Mouse (Mus musculus) hindbrain, postnatal 0 days (tissue): ENCODE data around the gene Vrk3. TPM values are rescaled to one million over a fixed set of nuclear protein-coding genes. Genes with fewer than 3 reads are reported as not detected.

Experiments
- ATAC-seq: fragments of 200-750 bp; cut with Nextera tagmentation; 2 replicates; pipeline ENCODE4 v1.8.0; 2017; ENCODE audit warnings: mild to moderate bottlenecking, moderate TSS enrichment, moderate library complexity
- DNase-seq: peaks from one replicate; pipeline ENCODE4 v3.0.0-alpha.2; 2015; ENCODE audit warnings: low spot score
- H3K27ac ChIP-seq: fragments of 300-500 bp; sonication (generic); 2 replicates; pipeline ENCODE4 v1.5.1; 2014; ENCODE audit warnings: mild to moderate bottlenecking
- H3K27me3 ChIP-seq: fragments of 300-500 bp; sonication (generic); 2 replicates; pipeline ENCODE4 v1.6.1; 2014; ENCODE audit warnings: low read length, mixed read lengths; ENCODE audit not compliant: insufficient read depth
- H3K36me3 ChIP-seq: fragments of 300-500 bp; sonication (generic); 2 replicates; pipeline ENCODE4 v1.6.1; 2014; ENCODE audit warnings: low read length, mixed read lengths; ENCODE audit not compliant: insufficient read depth
- H3K4me1 ChIP-seq: fragments of 300-500 bp; sonication (generic); 2 replicates; pipeline ENCODE4 v1.6.1; 2014; ENCODE audit warnings: antibody characterized with exemption, low read length, mixed read lengths; ENCODE audit not compliant: insufficient read depth
- H3K4me2 ChIP-seq: fragments of 300-500 bp; sonication (generic); 2 replicates; pipeline ENCODE4 v1.6.1; 2014; ENCODE audit warnings: low read depth, mild to moderate bottlenecking, low read length, moderate library complexity, mixed read lengths
- H3K4me3 ChIP-seq: fragments of 300-500 bp; sonication (generic); 2 replicates; pipeline ENCODE4 v1.5.1; 2014; ENCODE audit warnings: low read length
- H3K9ac ChIP-seq: fragments of 300-500 bp; sonication (generic); replicated peaks from 2 replicates; pipeline ENCODE4 v1.6.1; 2014; ENCODE audit warnings: mild to moderate bottlenecking, low read length, moderate library complexity, mixed read lengths
- H3K9me3 ChIP-seq: fragments of 300-500 bp; sonication (generic); 2 replicates; pipeline ENCODE4 v1.6.1; 2016; ENCODE audit warnings: low read length, mixed read lengths
- CTCF ChIP-seq: IDR thresholded peaks from 2 replicates; pipeline ENCODE4 v1.5.1; 2016; ENCODE audit warnings: antibody characterized with exemption, control low read depth, low read depth
- WGBS: fragments of 180-500 bp; shearing (Covaris S2); extraction: QIAGEN DNeasy Blood & Tissue Kit; methylation state at CpG from one replicate; pipeline ENCODE4 v1.1.7; 2014; 5-methylcytosine and 5-hydroxymethylcytosine counted together
- polyA plus RNA-seq: library from polyadenylated mRNA; unstranded; fragments of >200 nt; fragmentation: Nextera tagmentation; extraction: Ambion mirVana; gene quantifications from 2 replicates; pipeline ENCODE4 v1.2.1, GENCODE M21; 2015
- total RNA-seq: library from RNA; depleted of rRNA; stranded (reverse); fragments of >200 nt; gene quantifications from 2 replicates; pipeline ENCODE4 v1.2.3, GENCODE M21; 2014

The Vrk3 gene
- total and polyA plus RNA-seq, 2 experiments from 2014 or later, result 25.3 to 28.2 TPM

DNA sequence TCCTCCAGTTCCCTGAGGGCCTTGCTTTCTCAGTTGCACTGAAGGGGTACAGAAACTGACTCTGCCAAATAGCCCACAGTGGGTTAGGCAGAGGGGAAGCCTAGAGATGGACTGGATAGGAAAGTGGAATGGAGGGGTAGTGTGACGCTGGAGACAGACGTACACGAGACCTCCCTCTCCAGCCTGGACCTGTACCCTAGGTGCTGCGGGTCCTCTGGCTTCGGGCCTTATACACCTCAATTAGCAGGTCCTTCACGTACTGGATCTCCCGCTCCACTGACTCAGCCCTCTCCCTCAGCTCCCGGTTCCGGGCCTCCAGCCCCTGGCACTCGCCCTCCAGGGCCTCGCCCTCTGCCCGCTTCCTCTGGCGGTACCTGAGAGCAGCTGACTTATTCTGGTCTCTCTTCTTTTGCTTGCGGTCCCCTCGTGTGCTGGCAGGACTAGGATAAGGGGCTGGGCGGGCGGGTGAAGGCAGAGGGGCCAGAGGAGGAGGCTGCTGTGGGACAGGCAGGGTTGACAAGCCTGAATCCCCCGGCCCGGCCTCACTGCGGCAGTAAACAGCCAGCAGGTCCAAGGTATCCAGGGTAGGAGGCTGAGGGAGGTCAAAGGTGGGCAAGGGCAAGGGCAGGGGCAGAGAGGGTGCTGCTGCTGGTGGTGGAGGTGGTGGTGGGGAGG, 64.6 kb downstream of the Vrk3 start:
- H3K9ac ChIP-seq, result no peak overlapping the region
- no peak for ATAC-seq
- peaks cover 11% of the 10 kb centered on the region for H3K4me1 ChIP-seq
- H3K4me3 ChIP-seq, result no peak overlapping the region
- H3K9me3 ChIP-seq, result no peaks in the 10 kb centered on the region
- TF ChIP-seq CTCF, result no peak
- H3K27ac ChIP-seq, result no peak overlapping the region
- no peaks in the 10 kb centered on the region for H3K27me3 ChIP-seq
- H3K36me3 ChIP-seq, result no peaks in the 10 kb centered on the region
- 90% methylated on average over 20 of the region's 20 CpGs for WGBS
- no peak for DNase-seq
- no peak overlapping the region for H3K4me2 ChIP-seq

GRCm38 (mm10) chr7:44813985-44814384, 65.8 kb downstream of the Vrk3 start:
- 95% methylated on average over 3 of the region's 3 CpGs for WGBS

GRCm38 (mm10) chr7:44814423-44814822, 66.2 kb downstream of the Vrk3 start:
- no peaks in the 10 kb centered on the region for H3K27me3 ChIP-seq
- H3K27ac ChIP-seq, result no peak overlapping the region
- H3K9me3 ChIP-seq, result no peaks in the 10 kb centered on the region
- no peak overlapping the region for H3K9ac ChIP-seq
- H3K36me3 ChIP-seq, result no peaks in the 10 kb centered on the region
- DNase-seq, result no peak
- no peak overlapping the region for H3K4me2 ChIP-seq
- H3K4me1 ChIP-seq, result peaks cover 23% of the 10 kb centered on the region
- WGBS, result 92% methylated on average over 4 of the region's 4 CpGs
- no peak for TF ChIP-seq CTCF
- ATAC-seq, result no peak
- no peak overlapping the region for H3K4me3 ChIP-seq

More at GRCm38 (mm10) chr7:44813985-44814384, 65.8 kb downstream of the Vrk3 start:
- Histone ChIP-seq H3K4me1 (peaks cover 21% of the 10 kb centered on the region), H3K27me3 (no peaks in the 10 kb centered on the region), H3K27ac (no peak overlapping the region), H3K4me2 (no peak overlapping the region), H3K36me3 (no peaks in the 10 kb centered on the region), H3K9me3 (no peaks in the 10 kb centered on the region), H3K9ac (no peak overlapping the region), H3K4me3 (no peak overlapping the region)
- ATAC-seq (no peak), DNase-seq (no peak)
- no peak for TF ChIP-seq CTCF

- peak overlapping the region; percentile 87 for H3K4me2 ChIP-seq
- TF ChIP-seq CTCF, result no peak
- no peak for DNase-seq
These were observed 66.8 kb downstream of the Vrk3 start for GRCm38 (mm10) chr7:44814952-44815553.

GRCm38 (mm10) chr7:44815721-44816469, 67.7 kb downstream of the Vrk3 start, which contains the start of the genes Nup62 and Il4i1:
Nup62 (plus strand) TSS chr7:44816088.
Il4i1 (plus strand) TSS chr7:44816387.
- peak; percentile 95 for ATAC-seq

More at GRCm38 (mm10) chr7:44814952-44815553, 66.8 kb downstream of the Vrk3 start:
- 24% methylated on average over 14 of the region's 14 CpGs for whole genome bisulfite sequencing
- Histone ChIP-seq H3K27me3 (no peaks in the 10 kb centered on the region), H3K9me3 (no peaks in the 10 kb centered on the region), H3K4me1 (peaks cover 23% of the 10 kb centered on the region), H3K27ac (0 out of 2 replicates have a peak overlapping the region, but pooled peaks have one; percentile 94), H3K4me3 (peak overlapping the region; percentile 85), H3K9ac (no peak overlapping the region), H3K36me3 (no peaks in the 10 kb centered on the region)
- ATAC-seq, result no peak

GRCm38 (mm10) chr7:44816470-44817021, 68.3 kb downstream of the Vrk3 start, which contains the start of gene Atf5:
Atf5 (minus strand) TSS chr7:44816658.
- Histone ChIP-seq H3K9me3 (no peaks in the 10 kb centered on the region), H3K9ac (peak within 1 kb of the TSS; percentile 93), H3K4me1 (peaks cover 23% of the 10 kb centered on the region), H3K4me3 (peak within 1 kb of the TSS; percentile 85), H3K27ac (peak within 1 kb of the TSS; percentile 94), H3K4me2 (peak within 1 kb of the TSS; percentile 87), H3K36me3 (no peaks in the 10 kb centered on the region), H3K27me3 (no peaks in the 10 kb centered on the region)
- ATAC-seq (peak; percentile 36), DNase-seq (peak; percentile 72)
- TF ChIP-seq CTCF, result no peak
- WGBS, result under 1% methylated on average over 38 of the region's 57 CpGs

More at GRCm38 (mm10) chr7:44815721-44816469, 67.7 kb downstream of the Vrk3 start, which contains the start of the genes Nup62 and Il4i1:
- H3K9me3 ChIP-seq, result no peaks in the 10 kb centered on the region
- H3K4me2 ChIP-seq, result peak within 1 kb of the TSS; percentile 87
- TF ChIP-seq CTCF, result 0 out of 2 replicates have a peak, but pooled peaks have one; percentile 5
- peak within 1 kb of the TSS; percentile 93 for H3K9ac ChIP-seq
- DNase-seq, result peak; percentile 100
- WGBS, result under 1% methylated on average over 58 of the region's 62 CpGs
- peaks cover 23% of the 10 kb centered on the region for H3K4me1 ChIP-seq
- no peaks in the 10 kb centered on the region for H3K27me3 ChIP-seq
- peak within 1 kb of the TSS; percentile 85 for H3K4me3 ChIP-seq
- H3K36me3 ChIP-seq, result no peaks in the 10 kb centered on the region
- peak within 1 kb of the TSS; percentile 94 for H3K27ac ChIP-seq
